Mouse (Mus musculus) liver, embryonic 14.5 days (tissue): Measurements from ENCODE around the gene Repin1.

ENCODE experiments used
- CTCF ChIP-seq: IDR thresholded peaks from 2 replicates; pipeline ENCODE4 v1.5.1; 2016; ENCODE audit warnings: antibody characterized with exemption, low read depth, control low read depth
- EP300 ChIP-seq: IDR thresholded peaks from 2 replicates; pipeline ENCODE4 v1.6.1; 2016; ENCODE audit warnings: antibody characterized with exemption, low read depth

- TF ChIP-seq EP300 (no peak), CTCF (no peak)
Observed at GRCm38 (mm10) chr6:48573280-48573679, 20.4 kb upstream of the Repin1 start.
